Mouse (Mus musculus): Measurements from ENCODE around the gene Dph7. TPM values are rescaled to one million over a fixed set of nuclear protein-coding genes. Genes with fewer than 3 reads are reported as not detected.
"Not testable (repeated sequence)": the region's sequence is repeated elsewhere in the genome, so short reads cannot be mapped to it uniquely, and the experiment has no call there.

Dph7 gene
- 1 to 10 TPM; 4.6 to 5.2 TPM for total RNA-seq (2021)
- long read RNA-seq, experiment 1, partial matches to known transcripts: 0 of 6 reads
- long read RNA-seq, experiment 1, other reads (novel, unspliced or antisense): 3 of 6 reads
- long read RNA-seq, experiment 2, partial matches to known transcripts: 0 of 8 reads
- long read RNA-seq, experiment 2, other reads (novel, unspliced or antisense): 4 of 8 reads

GRCm38 (mm10) chr2:24962304-24963000 lies at the start of gene Dph7:
Gene Dph7 (plus strand): TSS chr2:24962400.
- intact Hi-C loops (cut with DNase I): loop anchor here (5.0 kb wide), 1 partner anchor 40 kb away; no protein-coding TSS in a partner anchor

DNA sequence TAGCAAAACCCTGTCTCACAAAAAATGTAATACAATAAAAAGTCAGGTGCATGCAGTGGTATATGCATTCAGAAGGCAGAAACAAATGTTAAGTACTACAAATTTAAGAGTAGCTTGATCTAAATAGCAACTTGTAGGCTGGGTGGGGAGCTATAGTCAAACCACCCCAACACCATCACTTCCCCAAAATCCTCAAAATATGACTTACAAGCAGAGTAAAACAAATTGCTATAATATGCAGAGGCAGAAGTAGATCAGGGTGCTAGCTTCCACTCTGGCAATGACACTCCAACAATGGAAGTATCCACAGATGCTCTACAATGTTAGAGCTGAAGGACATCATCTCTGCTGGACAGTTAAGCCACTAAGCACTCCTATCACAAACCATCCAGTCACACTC lies 49.6 kb upstream of the Dph7 start:
- intact Hi-C loops (cut with DNase I): no loop called here
- no peak for DNase-seq

More at GRCm38 (mm10) chr2:24962304-24963000, at the start of gene Dph7:
- peak; percentile 84 to 90 for DNase-seq

DNA sequence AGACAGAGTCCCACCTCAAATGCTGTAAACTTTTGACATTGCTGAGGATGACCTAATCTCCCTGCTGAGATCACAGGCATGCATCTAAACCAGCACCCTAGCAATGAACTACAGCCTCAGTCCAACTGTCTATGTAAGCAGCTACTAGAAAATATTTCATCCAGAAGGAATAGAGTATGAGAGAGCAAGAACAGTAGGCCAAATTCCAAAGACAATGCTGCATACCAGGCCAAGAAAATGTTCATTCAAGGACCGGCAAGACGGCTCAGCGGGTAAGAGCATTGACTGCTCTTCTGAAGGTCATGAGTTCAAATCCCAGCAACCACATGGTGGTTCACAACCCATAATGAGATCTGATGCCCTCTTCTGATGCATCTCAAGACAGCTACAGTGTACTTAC lies 47.4 kb upstream of the Dph7 start:
- DNase-seq: no peak
- intact Hi-C loops (cut with DNase I): loop anchor here (5.0 kb wide), 1 partner anchor 57 kb away; no protein-coding TSS in a partner anchor

- intact Hi-C loops (cut with DNase I): loop anchor here (5.0 kb wide), 1 partner anchor 62 kb away; no protein-coding TSS in a partner anchor
These were observed 43.0 kb upstream of the Dph7 start, which contains the start of gene Ehmt1 for GRCm38 (mm10) chr2:24918930-24919838. Gene Ehmt1 (minus strand): TSS chr2:24919614.

GRCm38 (mm10) chr2:24919839-24920175 lies 42.4 kb upstream of the Dph7 start:
- intact Hi-C loops (cut with DNase I): loop anchor here (5.0 kb wide), 1 partner anchor 63 kb away; no protein-coding TSS in a partner anchor
- DNase-seq: no peak

More at GRCm38 (mm10) chr2:24918930-24919838, 43.0 kb upstream of the Dph7 start, which contains the start of gene Ehmt1:
- peak; percentile 96 to 98 for DNase-seq

- DNase-seq: no peak
- intact Hi-C loops (cut with DNase I): no loop called here
These were observed 38.6 kb upstream of the Dph7 start for GRCm38 (mm10) chr2:24923561-24923960.

DNA sequence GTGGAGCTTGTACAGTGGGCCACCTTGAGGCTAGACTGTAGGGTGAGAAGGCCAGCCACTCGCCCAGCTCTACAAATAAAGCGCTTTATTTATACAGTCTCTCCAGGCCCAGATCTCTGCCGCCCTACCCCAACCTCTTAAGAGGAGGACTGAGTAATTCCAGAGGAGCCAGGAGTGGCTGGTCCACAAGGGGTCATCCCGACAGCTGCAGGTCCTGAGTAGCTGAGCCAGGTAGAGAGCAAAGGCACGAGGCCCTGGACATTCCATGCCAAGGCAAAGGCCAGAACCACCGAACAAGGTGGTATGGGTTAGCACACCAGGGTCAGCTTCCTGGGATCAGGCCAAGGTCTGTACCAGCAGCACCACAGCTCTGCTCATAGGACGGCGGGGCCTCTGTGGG lies 36.9 kb upstream of the Dph7 start:
- intact Hi-C loops (cut with DNase I): no loop called here
- DNase-seq: no peak

GRCm38 (mm10) chr2:24926345-24926964 lies 35.7 kb upstream of the Dph7 start:
- no peak for DNase-seq
- intact Hi-C loops (cut with DNase I): no loop called here

GRCm38 (mm10) chr2:24926965-24927358 lies 35.2 kb upstream of the Dph7 start:
- no peak for DNase-seq
- intact Hi-C loops (cut with DNase I): no loop called here

DNA sequence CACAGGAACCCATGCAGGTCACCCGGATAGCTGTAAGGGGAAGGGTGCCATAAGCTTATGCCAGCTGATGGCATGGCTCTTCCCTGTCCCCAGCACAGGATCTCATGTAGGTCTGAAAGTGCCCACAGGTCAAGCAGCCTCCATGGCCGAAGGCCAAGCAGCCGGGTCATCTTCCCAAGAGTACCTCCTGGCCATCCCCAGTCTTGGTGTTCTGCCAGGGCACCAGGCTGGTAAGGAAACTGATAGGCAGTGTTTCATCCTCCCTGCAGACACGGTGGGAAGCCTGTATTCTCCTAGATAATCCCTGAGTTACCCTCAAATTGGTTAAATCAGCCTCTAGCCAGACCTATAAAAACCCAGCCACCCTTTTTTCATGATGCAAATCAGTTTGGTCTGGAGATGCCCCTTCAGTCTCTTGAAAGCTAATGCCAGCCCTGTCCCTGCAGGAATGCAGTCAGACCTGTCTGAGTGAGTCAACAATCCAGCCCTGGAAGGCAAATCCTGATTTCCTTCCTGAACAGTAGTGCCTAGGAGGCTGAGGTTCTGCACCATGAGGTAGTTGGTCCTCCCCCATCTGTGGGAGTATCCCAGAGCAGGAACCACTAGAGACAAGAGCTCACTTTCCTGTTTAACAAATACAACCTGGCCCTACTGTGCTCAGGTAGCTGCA lies 34.3 kb upstream of the Dph7 start:
- no peak for DNase-seq
- intact Hi-C loops (cut with DNase I): no loop called here

DNA sequence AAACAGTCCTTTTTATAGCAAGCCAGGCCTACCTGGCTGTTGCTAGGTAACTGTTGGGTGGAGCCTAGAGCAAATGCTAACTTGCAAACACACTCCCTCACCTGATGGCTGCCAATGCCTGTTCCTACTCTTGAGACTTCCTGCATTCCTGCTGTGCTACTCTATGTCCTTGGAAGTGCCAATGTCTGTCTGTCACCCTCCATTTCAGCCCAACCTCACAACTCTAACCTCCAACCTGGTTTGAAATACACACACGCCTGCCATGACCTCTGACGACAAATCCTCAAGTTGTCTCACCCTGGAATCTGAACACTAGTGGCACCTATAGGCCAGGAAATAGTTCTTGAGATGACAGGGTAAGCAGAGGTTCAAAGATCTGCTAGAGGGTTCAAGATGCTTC lies 33.1 kb upstream of the Dph7 start:
- no peak for DNase-seq
- intact Hi-C loops (cut with DNase I): no loop called here

DNA sequence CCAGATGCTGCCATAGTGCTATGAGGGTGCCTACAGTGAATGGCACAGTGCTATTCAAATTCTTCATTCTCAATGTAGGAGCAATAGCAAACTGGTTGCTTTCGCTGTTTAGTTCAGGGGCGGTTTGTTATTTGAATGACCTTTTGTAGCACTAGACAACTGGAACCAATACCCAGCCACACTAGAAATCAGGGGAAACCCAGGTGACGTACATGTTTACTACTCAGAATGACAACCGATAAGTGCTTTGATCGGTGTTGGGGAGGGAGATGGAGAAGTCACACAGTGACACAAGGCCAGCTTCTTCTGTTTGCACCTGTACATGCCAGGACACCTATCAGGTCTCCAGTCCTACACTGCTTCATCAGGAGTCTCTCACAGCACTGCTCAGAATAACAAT lies 32.6 kb upstream of the Dph7 start:
- no peak for DNase-seq
- intact Hi-C loops (cut with DNase I): no loop called here

- peak in 1 of 2 experiments; percentile 8 for DNase-seq
- intact Hi-C loops (cut with DNase I): no loop called here
These were observed 27.7 kb upstream of the Dph7 start for GRCm38 (mm10) chr2:24934441-24934963.

GRCm38 (mm10) chr2:24935057-24935796 lies 27.0 kb upstream of the Dph7 start, which contains the start of gene Arrdc1:
Gene Arrdc1 (minus strand): TSS chr2:24935252.
- DNase-seq: peak; percentile 85 to 90
- intact Hi-C loops (cut with DNase I): no loop called here

- intact Hi-C loops (cut with DNase I): no loop called here
- DNase-seq: no peak
These were observed 20.1 kb upstream of the Dph7 start for GRCm38 (mm10) chr2:24942092-24942491.

DNA sequence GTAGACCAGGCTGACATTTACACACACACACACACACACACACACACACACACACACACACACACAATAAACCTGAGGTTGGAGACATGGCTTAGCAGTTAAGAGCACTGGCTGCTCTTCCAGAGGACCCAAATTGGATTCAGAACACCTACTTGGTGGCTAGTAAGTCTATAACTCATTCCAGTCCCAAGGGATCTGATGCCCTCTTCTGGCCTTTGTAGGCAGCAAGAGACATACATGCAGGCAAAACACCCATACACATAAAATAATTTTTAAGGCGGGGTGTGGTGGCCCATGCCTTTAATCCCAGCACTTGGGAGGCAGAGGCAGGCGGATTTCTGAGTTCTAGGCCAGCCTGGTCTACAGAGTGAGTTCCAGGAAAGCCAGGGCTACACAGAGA lies 17.9 kb upstream of the Dph7 start:
- peak in 1 of 2 experiments; percentile 16 for DNase-seq
- intact Hi-C loops (cut with DNase I): not testable (repeated sequence)

- peak; percentile 99 for DNase-seq
- intact Hi-C loops (cut with DNase I): loop anchor here (5.0 kb wide), 1 partner anchor 97 kb away; no protein-coding TSS in a partner anchor
These were observed 12.6 kb upstream of the Dph7 start, which contains the start of gene Zmynd19 for GRCm38 (mm10) chr2:24949421-24950188. Gene Zmynd19 (plus strand): TSS chr2:24949792.

DNA sequence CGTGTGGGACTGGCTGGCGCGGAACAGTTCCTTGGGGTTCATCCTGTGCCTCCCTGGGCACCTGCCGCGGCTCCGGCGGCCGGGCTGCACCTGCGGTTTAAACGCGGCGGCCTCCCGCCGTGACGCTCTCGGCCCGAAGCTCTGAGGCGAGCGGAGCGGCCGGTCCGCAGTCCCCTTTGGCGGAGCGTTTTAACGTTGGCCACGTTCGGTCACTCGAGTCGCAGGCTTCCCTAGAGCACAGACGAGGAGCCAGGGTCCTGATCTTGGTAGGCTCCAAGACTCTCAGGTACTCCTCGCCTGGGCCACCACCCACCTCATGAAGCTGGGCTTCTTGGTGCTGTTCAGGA lies 12.0 kb upstream of the Dph7 start:
- DNase-seq: peak in 1 of 2 experiments; percentile 19
- intact Hi-C loops (cut with DNase I): no loop called here
